Mouse (Mus musculus) spleen, postnatal 14 days (tissue): ENCODE results near the gene Fes.
A peak's percentile ranks its signal among the peaks of the same experiment; 100 is the strongest.

ENCODE experiments used
- DNase-seq, 2 experiments: peaks; one replicate each; pipeline ENCODE4 v3.0.0; 2021 to 2022; ENCODE audit warnings: low spot score in 2 of 2

The Fes gene

DNA sequence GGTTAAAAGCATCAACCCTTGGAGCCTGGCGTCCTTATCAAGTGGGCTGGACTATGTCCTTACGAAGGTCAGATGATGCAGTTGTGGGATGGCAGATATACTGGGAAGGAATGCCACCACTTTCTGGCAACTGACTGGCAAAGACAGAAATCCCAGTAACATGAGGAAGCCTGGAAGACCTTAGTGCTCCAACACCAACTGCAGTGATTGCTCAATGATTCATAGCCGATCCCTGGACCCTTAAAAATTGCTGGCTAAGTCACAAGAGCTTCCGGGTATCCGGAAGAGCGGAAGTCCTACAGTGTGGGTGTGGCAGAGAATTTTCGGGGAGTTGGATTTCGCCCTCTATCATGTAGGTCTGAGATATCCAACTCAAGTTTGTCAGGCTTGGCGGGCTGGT is 41.6 kb downstream of the Fes start:
- DNase-seq = no peak

DNA sequence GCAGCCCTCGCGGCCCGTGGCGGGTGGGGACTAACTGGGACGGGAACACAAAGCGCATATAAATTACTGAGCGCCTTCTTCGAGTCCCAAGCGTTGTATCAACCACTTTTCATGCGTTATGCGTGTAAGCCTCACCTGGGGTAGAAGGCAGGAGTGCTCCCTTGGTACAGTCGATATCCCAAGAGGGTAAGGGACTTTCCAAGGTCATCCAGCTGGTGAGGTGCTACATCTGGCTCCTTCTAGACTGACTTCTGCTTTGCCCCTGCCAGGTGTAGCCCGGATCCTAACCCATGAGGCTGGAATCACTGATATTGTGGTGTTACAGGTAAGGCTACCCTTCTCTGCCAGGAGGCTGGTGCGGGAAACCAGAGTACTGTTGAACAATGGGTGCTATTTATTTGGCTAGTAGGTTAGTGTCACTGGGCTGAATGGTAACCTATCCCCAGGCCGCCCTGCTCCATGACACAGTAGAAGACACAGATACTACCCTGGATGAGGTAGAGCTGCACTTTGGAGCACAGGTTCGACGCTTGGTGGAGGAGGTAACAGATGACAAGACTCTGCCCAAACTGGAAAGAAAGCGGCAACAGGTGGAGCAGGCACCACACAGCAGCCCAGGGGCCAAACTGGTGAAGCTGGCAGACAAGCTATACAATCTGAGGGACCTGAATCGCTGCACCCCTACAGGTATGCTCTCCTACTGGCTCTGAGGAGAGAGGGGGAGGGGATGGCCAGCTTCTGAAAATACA is 44.3 kb downstream of the Fes start:
- no peak for DNase-seq

DNA sequence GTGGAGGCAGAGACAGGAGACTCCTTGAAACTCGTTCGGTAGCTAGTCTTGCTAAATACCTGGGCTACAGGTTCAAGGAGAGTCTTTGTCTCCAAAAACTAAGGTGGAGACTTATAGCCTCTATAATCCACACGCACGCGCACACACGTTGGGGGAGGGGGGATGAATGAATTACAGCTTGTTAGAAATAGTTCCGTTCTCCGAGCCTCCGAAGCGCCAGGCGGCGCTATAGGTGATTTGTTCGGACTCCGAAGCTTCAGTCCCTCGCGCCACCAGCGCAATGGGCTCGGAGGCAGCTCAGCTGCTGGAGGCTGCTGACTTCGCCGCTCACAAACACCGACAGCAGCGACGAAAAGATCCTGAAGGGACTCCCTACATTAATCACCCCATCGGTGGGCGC is 44.9 kb downstream of the Fes start, which contains the start of gene Hddc3:
Gene Hddc3 (plus strand): TSS at position 247 of the 400 bp plus-strand sequence.
- peak; percentile 87 to 95 for DNase-seq

DNA sequence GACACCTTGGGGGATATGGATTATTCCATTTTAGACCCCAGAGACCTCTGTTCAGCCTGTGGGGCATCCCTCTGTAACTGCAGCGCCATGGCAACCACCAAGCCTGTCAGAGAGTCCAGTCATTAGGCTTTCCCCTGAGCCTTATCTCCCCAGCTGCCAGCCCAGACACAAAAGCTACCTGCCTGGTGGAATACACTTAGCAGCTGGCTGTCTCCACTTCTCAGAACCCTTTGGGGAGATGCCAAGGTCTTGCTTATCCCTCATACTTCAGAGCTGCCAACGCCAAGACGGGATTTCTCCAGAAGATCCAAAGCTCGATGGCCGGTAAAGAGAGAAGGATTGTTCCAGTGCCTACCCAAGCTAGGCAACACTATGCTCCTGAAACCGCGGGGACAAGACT is 46.0 kb downstream of the Fes start:
- DNase-seq = no peak

DNA sequence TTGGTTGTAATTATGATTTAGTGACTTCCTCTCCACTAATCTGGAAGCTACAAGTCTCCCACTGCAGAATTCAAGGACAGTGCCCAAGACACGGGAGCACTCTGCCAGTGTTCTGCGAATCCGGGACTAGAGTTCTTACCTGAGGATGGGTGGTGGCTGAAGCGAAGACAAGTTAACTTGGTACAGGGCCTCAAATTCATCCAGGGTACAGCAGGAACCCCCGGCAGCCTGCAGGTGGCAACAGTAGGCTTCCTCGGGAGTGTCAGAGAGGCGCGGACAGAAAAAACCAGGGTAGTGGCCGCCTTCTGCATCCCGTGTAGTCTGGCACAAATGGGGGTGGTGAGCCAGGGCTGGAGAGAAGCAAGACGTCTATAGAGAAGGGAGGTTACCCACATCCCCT is 47.0 kb downstream of the Fes start, which contains the start of gene Unc45a:
Gene Unc45a (minus strand): TSS at position 213 of the 400 bp plus-strand sequence.
- peak; percentile 52 to 69 for DNase-seq

DNA sequence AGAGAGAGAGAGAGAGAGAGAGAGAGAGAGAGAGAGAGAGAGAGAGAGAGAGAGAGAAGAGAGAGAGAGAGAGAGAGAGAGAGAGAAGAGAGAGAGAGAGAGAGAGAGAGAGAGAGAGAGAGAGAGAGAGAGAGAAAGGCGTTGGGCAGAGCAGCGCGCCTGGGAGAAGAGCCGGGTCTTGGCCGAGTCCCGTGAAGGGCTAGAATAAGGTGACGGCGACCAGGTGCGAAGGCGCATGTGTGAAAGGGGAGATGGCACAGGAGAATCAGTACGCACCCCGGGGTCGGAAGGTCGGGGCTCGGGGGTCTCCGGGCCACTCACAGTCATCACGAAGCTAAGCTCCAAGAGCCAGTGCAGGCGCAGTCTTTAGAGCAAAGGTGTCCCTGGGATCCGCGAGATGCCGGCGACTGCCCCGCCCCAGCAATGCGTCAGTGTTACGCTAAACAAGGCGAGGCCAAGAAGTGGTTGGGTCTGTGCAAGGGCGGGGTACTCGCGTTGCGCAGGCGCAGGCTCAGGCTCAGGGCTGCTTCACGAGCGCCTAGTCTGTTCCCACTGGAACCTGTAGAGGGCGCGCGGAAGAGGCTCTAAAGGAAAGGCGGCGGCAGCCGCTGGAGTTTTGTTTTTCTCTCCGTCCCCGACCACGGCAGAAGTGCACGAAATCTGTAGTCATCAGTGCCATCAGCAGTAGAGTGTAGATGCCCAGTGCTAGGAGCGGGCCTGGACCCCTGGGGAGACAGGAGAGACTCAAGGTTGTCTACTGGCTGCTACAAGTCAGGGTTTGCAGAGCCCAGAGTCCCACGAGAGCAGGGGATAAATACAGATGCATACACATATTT is 47.7 kb downstream of the Fes start:
- peak; percentile 96 to 98 for DNase-seq

DNA sequence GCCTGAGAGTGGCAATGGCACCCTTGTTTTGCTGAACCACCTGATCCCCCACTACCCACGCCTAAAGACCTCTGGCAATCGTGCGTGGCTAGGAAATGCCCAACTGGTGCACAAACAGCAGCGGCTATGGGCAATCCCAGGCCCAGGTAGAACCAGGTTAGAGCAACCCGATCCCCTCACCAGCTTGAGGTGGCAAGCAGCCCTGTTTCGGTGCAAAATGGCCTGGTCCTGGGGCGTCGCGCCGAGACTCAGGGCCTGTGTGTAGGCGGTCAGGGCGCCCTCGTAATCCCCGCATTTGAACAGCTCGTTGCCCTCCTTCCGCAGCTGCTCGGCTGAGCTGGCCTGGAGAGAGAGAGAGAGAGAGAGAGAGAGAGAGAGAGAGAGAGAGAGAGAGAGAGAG is 48.4 kb downstream of the Fes start:
- peak in 1 of 2 experiments; percentile 21 for DNase-seq

DNA sequence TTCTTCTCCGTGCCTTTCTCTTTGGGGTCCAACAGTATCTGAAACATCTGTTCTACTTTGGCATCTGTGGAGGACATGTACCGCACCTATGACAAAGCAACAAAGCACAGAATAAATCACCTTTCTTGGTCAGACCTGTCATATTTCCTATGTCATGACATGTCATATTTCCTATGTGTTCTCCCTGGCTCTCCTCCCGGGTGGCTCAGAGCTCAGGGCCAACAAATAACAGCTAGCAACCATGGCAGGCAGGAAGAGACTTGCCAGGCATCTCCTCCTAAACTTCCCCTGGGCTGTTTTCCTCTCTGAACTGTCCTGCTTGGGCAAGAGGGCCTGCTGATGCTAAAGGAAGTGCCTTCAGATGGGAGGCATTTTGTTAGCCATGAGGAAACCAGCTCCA is 50.8 kb downstream of the Fes start:
- no peak for DNase-seq

DNA sequence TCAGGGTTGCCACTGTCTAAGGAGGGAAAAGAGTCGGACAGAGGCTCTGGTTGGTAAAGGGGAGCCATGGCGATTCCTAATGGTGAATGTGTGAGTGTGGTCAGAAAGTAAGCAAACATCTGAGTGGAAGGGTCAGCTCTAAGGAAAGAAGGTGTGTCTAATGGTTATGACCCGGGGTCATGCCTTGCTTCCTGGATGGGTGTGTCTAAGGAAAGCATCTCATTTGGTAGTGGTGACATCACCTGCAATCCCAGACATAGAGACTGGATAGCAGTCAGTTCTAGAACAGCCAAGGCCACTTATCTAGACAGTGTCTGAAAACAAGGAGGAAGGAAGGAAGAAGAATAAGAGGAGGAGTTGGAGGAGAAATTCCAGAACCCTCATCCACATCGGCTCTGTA is 52.9 kb downstream of the Fes start:
- DNase-seq = no peak

DNA sequence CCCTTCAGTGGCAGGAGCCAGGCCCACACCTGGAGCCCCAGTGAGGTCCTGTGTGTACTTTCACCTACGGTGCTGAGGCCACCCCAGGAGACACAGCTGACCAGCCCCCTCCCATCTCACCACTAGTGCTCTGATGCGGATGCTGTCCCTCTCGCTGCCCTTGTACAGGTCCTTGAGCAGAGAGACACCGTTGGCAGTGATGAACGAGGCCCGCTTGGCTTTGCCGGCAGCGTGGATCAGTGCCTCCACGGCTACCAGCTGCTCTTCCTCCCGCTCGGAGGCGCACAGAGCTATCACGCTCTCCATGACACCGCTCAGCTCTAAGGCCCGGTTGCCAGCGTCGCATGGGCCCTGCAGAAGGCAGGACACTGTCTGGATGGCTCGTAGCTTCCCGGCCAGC is 56.3 kb downstream of the Fes start:
- no peak for DNase-seq

DNA sequence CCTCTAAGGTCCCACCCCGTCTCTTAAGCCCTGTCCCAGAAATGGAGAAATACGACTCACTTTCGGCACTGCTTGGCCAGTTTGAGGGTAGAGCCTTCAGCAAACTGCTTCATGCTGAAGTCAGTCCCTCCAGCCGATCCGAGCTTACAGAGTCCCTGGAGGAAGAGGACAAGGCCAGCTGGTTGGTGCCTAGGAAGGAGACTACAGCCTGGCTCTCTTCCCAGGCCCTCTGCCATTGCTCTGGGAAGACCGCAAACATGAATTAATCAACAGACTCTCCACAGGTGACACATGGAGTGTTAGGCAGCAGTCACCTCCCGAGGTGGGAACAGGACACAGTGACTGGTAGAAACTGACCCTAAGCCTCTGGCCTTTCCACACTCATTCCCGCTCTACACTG is 57.5 kb downstream of the Fes start:
- DNase-seq = no peak
